Mouse (Mus musculus) bone marrow macrophage, adult 2 months (primary cell): ENCODE measurements around the gene Psma3.

ENCODE experiments used
- CTCF ChIP-seq: IDR thresholded peaks from 2 replicates; pipeline ENCODE4 v1.5.1; 2012; ENCODE audit warnings: low read depth, mild to moderate bottlenecking, low read length, moderate library complexity
- POLR2A ChIP-seq: IDR thresholded peaks from 2 replicates; pipeline ENCODE4 v1.6.1; 2012; ENCODE audit warnings: mild to moderate bottlenecking, low read depth, low read length, borderline replicate concordance

- TF ChIP-seq CTCF (no peak), POLR2A (no peak)
Measured at GRCm38 (mm10) chr12:70999423-70999903, 25.0 kb downstream of the Psma3 start.
